Mouse (Mus musculus): Measurements from ENCODE around the gene Klk4.

Klk4 gene

DNA sequence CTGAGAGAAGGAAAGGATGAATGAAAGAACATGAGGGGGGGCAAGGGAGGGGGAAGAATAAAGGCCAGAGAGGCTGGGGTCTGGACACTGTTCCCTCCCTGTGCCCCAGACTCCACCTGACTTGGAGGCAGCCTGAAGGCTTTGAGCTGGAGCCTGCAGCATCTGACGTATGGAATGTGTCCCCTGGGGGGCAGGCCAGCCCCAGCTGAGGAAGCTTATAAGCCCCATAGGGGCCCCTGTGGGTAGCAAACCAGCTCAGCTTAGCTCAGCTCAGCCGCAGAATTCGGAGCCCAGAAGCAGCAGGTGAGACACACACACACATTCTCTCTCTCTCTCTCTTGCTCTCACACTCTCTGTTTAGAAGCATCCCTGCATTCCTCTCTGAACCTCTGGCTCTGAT, at the start of gene Klk4:
Gene Klk4 (plus strand): TSS at position 249 of the 400 bp plus-strand sequence.
- in situ Hi-C loops (cut with MboI, MseI), result no loop called here

DNA sequence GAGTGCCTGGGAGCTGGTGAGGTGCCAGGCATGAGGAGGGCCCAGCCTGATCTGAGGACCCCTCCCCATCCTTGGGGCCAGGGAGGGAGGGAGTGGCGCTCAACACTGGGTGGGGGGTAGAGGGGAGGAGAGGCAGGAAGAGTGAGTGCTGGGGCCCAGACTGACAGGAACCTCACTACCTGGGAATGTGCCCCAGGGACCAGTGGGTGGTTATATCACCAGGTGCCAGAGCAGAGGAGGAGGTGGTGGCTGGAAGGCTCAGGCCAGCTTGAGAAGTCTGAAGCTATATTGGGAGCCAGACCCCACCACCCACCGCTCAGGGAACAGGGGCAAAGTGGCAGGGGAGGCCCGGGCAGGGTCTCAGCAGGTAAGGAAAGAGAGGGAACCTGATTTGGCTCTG, 39.3 kb upstream of the Klk4 start, which contains the start of gene Klk5:
Gene Klk5 (plus strand): TSS at position 271 of the 400 bp plus-strand sequence.
- in situ Hi-C loops (cut with MboI, MseI), result no loop called here

DNA sequence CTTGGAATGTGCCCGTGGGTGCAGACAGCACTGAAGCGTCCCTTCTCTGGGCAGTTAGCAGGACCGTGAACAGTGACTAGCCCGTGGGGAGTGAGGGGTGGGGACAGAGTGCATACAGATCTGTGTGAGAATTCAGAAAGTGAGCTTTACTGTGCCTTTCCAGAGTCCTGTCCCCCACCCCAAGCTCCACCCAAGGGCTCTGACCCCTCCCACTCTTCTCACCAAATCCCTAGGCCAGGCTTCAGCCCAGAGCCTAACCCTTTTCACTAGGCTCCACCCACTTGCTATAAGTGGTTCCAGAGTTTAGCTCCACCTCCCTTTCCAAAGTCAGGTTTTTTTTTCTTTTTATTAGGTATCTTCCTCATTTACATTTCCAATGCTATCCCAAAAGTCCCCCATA, 37.2 kb upstream of the Klk4 start:
- in situ Hi-C loops (cut with MboI, MseI), result no loop called here

DNA sequence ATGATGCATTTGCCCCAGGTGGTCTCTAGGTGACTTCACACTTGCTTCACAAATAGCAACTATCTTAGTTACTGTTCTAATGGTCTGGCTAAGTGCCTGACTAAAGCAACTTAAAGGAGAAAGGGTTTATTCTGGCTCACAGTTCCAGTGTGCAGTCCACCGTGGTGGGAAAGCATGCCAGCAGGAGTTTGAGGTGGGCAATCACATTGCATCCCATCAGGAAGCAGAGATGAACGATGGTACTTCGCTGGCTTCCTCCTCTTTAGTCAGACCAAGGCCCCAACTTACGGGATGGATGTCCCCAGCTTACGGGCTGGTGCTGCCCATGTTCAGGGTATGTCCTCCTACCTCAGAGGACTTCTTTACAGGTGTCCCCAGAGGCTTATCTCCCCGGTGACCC, 29.3 kb upstream of the Klk4 start:
- in situ Hi-C loops (cut with MboI, MseI), result no loop called here

DNA sequence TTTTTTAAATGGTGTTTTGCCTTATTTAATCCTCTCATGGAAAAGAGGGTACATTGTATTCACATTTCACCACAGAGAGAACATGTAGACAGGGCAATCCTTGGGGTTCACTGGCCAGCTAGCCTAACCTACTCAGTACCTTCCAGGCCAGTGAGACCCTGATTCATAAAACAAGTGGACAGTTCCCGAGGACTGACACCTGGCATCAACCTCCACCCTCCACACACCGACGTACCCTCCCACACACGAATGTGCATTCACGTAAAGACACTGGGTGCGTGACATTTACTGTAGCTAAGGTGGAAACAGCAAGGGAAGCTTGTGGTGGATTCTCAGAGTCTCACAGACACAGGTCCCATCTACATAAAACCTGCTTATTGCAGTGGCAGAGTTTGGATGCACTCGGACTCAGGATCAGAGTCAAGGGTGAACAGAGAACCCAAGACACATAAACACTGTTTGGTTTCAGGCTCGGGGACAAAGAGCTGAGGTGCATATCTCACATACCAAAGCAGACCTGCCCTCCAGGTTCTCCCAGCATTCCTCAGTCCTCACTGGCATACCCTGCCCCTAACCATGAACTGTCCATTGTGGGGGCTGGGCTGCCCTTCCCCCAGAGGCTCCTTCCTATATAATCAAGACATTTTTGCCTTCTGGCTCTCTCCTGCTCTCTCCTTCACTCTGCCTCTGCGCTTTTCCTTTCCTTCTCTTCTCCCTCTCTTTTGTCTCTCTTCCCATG, 26.1 kb upstream of the Klk4 start:
- in situ Hi-C loops (cut with MboI, MseI), result no loop called here

DNA sequence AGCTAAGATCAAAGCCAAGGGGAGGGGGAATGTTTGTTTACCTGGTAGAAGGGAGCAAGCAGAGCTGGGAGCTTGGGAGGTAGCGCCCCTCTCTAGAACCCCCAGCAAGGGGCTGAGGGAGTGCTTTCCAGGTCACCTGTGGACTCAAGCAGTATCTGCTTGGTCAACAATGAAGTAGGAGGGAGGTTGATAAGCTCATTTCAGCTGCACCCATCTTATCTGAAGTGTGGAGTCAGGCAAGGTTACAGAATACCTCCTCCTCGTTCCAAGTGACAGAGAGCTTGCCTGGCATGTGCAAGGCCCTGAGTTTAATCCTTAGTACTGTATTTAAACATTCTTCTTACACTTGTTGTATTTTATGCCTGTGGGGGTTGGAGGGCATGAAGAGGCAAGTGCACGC, 25.3 kb upstream of the Klk4 start:
- in situ Hi-C loops (cut with MboI, MseI), result no loop called here

DNA sequence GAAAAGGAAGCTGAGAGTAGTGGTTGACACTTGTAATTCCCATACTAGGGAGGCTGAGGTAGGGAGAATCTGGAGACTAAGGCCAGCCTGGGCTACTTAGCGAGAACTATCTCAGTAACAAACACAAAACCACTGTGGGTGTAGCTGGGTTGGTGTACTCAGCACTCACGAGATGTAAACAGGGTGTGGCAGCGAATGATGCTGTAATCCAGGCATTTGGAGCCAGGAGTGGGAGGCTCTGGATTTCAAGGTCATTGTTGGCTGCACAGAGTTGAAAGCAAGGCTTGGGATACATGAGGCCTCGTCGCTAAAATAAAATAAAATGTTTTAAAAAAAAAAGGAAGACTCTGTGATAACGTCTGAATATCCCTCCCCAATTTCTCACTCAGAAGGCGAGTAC, 24.7 kb upstream of the Klk4 start:
- in situ Hi-C loops (cut with MboI, MseI), result no loop called here

DNA sequence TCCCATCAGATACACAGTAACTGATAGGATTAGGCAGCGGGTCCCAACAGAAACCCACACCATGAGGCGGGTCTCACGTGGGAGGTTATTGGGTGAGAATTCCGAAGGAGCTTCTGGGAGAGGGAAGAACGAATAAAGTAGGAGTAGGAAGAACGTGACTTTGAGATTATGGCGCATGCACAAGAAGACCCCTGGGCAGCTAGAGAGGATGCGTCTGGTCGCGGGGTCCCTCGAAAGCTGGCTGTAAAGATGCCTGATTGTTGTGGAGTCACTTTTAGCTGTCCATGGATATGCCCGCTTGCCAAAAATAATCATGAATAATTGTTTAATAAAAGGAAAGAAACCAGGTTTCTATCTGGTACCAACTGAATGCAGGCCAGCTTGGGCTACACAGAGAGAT, 23.5 kb upstream of the Klk4 start:
- in situ Hi-C loops (cut with MboI, MseI), result no loop called here

DNA sequence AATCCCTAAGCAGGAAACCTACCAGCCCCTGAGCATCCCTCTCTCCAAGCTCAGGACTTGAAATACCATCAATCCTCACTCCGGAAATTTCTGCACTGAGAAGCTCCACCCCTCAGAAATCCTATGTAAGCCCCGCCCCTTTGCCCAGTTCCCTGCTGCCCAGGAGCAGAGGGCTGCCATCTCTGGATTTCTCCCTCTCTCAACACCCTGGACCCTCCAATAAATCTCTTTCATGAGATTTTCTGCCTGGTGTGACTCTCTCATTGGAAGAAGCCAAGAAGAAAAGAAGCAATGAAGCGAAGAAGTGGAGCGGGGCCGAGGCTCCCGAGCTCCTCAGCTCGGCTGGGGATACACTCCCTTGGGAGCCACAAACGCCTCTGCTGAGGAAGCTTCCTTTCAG, 20.5 kb upstream of the Klk4 start:
- in situ Hi-C loops (cut with MboI, MseI), result no loop called here

DNA sequence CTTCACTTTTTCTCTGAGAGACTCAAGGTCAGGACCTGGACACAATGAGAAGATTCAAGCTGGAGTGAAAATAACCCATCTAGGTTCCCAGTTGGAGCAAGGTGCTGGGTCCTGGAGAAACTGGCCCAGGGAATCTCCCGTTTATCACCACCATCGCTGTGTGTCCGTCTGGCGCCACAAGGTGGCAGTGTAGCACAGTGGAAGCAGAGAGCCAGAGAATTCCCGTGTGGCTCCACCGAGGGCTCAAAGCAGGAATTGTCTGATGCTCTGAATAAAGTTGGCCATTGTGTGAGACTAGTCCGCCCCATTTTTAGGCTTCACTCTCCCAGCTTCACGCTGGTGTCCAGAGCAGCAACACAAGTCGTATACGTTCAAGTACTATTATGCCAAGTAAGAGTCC, 7.7 kb upstream of the Klk4 start:
- in situ Hi-C loops (cut with MboI, MseI), result no loop called here

DNA sequence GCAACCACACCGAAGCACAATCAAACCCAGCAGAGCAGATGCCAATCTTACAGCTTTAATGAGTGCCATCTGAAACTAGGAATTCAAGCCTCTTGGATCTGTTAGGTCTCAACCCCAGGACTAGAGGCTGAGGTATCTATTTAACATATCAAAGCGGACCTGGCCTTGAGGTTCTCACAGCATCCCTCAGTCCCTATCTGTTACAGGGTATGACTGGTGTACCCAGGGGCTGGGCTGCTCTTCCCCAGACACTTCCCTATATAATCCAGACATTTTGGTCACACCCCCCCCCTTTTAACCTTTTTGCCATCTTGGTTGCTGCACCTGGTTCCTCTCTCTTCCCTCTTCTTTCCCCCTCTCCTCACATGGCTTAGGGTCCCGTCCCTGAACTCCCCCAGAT, 7.3 kb upstream of the Klk4 start:
- in situ Hi-C loops (cut with MboI, MseI), result no loop called here

DNA sequence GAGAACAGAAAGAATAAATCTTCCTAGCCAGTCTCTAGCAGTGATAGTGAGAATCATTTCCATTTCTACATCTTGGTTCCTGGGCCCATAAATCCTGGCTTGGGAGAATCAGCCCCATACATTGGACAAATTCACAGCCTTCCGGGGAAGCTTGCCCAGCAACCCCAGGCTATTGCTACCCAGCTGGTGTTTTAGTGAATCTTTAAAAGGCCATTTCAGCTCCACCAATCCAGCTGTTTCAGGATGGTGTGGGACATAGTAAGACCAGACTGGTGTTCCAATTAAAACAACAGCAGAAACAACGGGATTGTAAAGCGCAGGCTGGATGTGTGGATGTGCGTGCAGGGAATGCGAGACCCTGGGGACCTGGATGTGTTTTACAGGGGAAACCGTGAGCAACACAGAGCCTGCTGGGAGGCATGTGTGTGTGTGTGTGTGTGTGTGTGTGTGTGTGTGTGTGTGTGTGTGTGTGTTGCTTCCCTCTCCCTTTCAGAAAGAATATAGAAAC, 6.0 kb upstream of the Klk4 start:
- in situ Hi-C loops (cut with MboI, MseI), result no loop called here

DNA sequence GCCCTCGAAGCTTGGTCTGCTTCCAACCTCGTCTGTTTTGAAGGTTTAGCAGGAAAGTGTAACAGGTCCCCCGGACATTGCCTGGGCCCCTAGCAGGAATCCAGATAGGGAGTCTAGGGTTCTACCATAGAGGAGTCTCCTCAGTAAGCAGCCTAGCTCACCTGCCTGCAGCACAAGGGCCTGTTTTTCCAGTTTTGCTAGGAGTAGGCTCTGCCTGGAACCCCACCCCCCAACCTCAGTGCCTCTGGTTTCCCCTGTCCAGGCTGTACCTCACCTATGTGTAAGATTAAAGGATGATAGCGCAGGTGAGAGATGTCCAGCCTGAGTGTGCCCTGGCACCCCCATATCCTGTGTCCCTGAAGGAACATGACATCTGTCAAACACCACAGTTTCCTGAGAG, 4.5 kb upstream of the Klk4 start:
- in situ Hi-C loops (cut with MboI, MseI), result no loop called here

DNA sequence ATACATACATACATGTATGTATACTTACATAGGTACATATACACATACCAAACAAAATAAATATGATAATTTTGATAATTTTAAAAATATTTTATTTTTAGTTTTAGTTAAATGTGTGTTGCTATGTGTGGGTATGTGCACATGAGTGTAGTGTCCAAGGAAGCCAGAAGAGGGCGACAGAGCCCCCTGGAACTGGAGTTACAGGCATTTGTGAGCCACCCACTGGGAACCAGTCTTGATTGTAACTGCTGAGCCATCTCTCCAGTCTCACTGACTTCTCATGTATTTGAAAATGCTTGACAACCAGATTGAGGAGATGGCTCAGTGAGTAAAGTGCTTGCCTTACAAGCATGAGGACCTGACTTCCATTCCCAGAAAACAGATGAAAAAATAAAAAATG, 2.7 kb upstream of the Klk4 start:
- in situ Hi-C loops (cut with MboI, MseI), result no loop called here

DNA sequence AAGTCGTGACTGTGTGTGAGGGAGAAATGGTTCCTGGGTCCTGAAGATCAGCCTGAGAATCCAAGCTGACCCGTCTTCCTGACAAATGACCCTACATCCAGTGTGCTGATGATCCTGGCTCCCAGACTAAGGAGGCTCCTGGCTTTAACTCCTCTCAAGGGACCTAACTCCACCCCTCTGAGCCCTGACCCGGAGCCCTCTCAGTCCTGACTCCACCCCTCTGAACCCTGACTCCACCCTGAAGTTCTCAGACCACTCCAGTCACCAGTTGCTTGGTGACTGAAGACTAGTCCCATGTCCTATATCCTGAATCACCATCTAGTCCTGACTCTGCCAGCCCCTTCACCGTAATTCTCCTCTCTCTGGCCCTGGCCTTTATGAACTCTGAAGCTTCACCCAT, 1.4 kb downstream of the Klk4 start:
- in situ Hi-C loops (cut with MboI, MseI), result no loop called here

DNA sequence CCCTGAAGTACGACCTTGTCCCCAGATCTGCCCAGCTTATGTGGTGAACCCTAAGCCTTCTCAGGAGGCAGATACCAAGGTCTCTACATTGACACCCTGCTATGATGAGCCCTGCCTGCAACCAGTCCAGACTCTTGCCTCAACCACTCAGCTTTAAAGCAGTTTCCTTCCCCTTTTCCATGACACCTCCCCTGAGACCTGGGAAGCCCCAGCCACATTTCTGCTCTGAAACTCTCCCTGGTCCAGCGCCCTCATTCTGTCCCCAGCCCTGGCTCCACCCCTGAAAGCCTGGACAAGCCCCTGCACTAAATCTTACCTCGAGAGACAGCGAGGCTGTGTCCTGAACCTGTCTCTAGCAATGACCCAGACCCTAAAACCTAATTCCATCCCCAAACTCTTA, 1.9 kb downstream of the Klk4 start:
- in situ Hi-C loops (cut with MboI, MseI), result no loop called here

DNA sequence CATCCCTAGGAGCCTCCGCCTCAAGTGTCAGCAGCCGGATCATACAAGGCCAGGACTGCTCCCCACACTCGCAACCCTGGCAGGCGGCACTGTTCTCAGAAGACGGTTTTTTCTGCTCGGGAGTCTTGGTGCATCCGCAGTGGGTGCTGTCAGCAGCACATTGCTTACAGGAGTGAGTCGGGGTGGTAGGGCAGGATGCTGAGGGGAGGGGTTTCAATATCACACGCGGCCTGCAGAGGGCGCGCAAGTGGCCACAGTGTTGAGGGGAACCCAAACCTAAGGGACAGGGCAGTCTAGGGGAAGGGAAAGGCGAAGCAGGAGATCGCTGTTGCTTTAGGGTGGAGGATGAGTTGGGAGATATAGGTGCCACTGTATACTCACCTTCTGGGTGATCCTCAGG, 2.6 kb downstream of the Klk4 start:
- in situ Hi-C loops (cut with MboI, MseI), result no loop called here

DNA sequence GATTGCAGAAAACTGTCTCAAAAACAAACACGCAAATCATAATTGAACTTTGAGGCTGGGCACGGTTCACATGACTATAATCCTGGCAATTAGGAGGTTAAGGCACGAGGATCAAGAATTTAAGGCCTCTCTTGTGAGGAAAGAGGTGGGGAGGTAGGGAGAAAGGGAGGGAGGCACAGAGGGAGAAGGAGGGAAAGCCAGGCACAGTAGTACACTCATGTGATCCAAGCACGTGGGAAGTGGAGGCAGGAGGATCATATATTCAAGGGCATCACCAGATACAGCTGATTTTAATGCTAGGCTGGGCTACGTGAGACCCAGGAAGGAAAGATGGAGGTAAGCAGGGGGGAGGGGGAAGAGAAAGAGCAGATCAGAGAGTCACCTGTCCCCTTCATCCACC, 10.4 kb downstream of the Klk4 start:
- in situ Hi-C loops (cut with MboI, MseI), result loop anchor here (5.0 kb wide), 1 partner anchor 209 kb away; no protein-coding TSS in a partner anchor

DNA sequence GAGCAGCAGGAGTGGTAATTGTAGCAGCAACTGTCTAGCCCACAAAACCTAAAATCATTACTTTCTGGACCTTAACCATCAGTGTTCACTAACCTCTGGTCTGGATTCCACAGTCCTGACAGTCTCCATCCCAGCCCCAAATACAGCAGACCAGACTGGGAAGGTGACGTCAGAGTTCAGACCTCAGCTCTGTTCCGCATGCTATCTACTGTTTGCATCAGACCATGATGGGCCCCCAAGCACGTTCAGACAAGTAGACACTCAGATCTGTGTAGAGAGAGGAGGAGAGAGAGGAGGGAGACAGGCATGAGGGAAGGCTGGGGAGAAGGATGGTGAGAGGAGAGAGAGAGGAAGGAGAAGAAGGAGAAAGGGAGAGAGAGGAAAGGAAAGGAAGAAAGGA, 10.8 kb downstream of the Klk4 start:
- in situ Hi-C loops (cut with MboI, MseI), result loop anchor here (5.0 kb wide), 1 partner anchor 209 kb away; no protein-coding TSS in a partner anchor

DNA sequence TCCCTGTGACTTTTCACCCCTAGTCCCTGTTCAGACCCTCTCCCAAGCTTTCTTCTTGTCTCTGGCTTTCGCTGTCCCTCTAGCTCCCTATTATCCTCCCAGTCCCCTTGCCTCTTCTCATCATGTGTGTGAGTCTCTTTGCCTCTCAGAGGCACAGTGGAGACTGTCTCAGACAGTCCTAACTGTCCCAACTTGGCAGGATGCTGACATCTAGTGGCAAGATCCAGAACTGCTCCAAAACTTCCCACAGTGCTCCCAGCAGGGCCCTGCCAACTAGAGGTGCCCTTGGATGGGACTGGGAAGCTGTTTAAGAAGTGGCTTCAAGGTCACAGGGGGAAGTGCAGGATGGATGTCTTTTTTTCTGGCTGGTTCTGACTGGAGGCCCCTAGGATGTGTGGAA, 13.9 kb downstream of the Klk4 start:
- in situ Hi-C loops (cut with MboI, MseI), result loop anchor here (5.0 kb wide), 1 partner anchor 213 kb away; no protein-coding TSS in a partner anchor

DNA sequence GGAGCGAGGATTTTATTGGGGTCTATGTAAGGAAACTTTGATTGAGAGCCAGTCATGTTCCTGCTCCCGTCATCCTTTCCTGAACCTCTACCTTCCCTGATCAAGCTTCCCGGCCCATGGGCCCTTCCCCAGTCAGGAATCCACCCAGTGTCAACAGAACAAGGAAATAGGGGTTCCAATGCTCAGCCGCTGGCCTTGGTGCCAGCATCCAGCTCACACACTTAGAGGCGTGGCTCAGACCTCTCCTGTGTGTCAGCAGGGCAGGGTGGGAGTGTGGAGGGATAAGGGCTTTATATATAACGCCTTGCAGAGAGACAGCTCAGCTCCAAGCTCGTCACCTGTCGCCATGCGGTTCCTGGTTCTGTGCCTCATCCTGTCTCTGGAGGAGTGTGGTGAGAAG, 33.9 kb downstream of the Klk4 start:
- in situ Hi-C loops (cut with MboI, MseI), result no loop called here

DNA sequence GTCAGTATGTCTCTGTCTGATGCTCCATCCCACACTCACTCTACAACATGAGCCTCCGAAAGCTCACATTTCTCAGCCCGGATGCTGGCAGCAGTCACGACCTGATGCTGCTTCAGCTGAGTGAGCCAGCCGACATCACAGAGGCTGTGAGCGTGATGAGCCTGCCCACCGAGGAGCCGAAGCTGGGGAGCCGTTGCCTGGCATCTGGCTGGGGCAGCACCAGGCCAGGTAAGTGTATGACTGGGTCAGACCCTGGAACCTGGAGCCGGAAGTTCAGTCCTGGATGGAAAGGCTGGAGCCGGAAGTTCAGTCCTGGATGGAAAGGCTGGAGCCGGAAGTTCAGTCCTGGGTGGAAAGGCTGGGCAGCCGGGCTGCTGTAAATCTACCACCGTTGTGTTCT, 37.5 kb downstream of the Klk4 start:
- in situ Hi-C loops (cut with MboI, MseI), result no loop called here

DNA sequence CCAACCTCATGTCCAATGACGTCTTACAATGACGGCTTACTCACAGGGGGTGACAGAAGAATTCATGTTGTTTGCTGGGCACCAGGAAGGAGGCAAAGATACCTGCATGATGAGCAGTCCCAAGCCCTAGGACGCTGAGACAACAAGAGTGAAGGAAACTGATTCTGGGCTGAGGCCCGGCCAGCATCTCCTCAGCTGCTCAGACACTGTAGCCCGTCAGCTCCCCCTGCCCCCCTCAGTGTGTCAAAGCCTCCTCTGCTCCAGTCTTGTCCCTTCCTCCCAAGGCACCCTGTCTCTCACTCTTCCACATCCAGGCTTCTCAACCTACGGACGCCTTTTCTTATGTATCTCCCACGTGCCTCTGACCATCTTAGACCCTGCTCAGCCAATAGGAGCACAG, 37.9 kb downstream of the Klk4 start:
- in situ Hi-C loops (cut with MboI, MseI), result no loop called here
